Mouse (Mus musculus) forebrain, embryonic 14.5 days (tissue): Measurements from ENCODE around the gene Cdk5r1. TPM values are rescaled to one million over a fixed set of nuclear protein-coding genes. Genes with fewer than 3 reads are reported as not detected.
A peak's percentile ranks its signal among the peaks of the same experiment; 100 is the strongest.

Experiments used
- ATAC-seq: fragments of 200-750 bp; cut with Nextera tagmentation; 2 replicates; pipeline ENCODE4 v1.8.0; 2017; ENCODE audit warnings: mild to moderate bottlenecking, moderate library complexity
- DNase-seq: peaks from one replicate; pipeline ENCODE4 v3.0.0-alpha.2; 2015; ENCODE audit warnings: low spot score
- H3K27ac ChIP-seq: fragments of 300-500 bp; sonication (generic); 2 replicates; pipeline ENCODE4 v1.5.1; 2014; ENCODE audit warnings: low read depth, mild to moderate bottlenecking, control low read depth, low read length, moderate library complexity
- H3K27me3 ChIP-seq: fragments of 300-500 bp; sonication (generic); replicated peaks from 2 replicates; pipeline ENCODE4 v1.6.1; 2014; ENCODE audit warnings: low read length, control low read depth, mixed read lengths; ENCODE audit not compliant: control insufficient read depth, insufficient read depth
- H3K36me3 ChIP-seq: fragments of 300-500 bp; sonication (generic); 2 replicates; pipeline ENCODE4 v1.6.1; 2014; ENCODE audit warnings: low read length, control low read depth; ENCODE audit not compliant: control insufficient read depth, insufficient read depth
- H3K4me1 ChIP-seq: fragments of 300-500 bp; sonication (generic); 2 replicates; pipeline ENCODE4 v1.6.1; 2014; ENCODE audit warnings: antibody characterized with exemption, low read length, control low read depth; ENCODE audit not compliant: control insufficient read depth, insufficient read depth
- H3K4me2 ChIP-seq: fragments of 300-500 bp; sonication (generic); 2 replicates; pipeline ENCODE4 v1.6.1; 2014; ENCODE audit warnings: mild to moderate bottlenecking, control low read depth, low read length
- H3K4me3 ChIP-seq: fragments of 300-500 bp; sonication (generic); 2 replicates; pipeline ENCODE4 v1.5.1; 2014; ENCODE audit warnings: low read depth, low read length, control low read depth
- H3K9ac ChIP-seq: fragments of 300-500 bp; sonication (generic); 2 replicates; pipeline ENCODE4 v1.6.1; 2014; ENCODE audit warnings: mild to moderate bottlenecking, low read length, control low read depth, moderate library complexity
- H3K9me3 ChIP-seq: fragments of 300-500 bp; sonication (generic); replicated peaks from 2 replicates; pipeline ENCODE4 v1.6.1; 2016; ENCODE audit warnings: low read length, control low read depth, mixed read lengths; ENCODE audit not compliant: control insufficient read depth
- WGBS: fragments of 180-500 bp; shearing (Covaris S2); extraction: QIAGEN DNeasy Blood & Tissue Kit; methylation state at CpG from one replicate; pipeline ENCODE4 v1.1.7; 2014; 5-methylcytosine and 5-hydroxymethylcytosine counted together
- polyA plus RNA-seq: library from polyadenylated mRNA; unstranded; fragments of >200 nt; fragmentation: Nextera tagmentation; extraction: Ambion mirVana; gene quantifications from 2 replicates; pipeline ENCODE4 v1.2.1, GENCODE M21; 2014

Cdk5r1 gene
- 85.8 and 91.8 TPM in 2 replicates for polyA plus RNA-seq

GRCm38 (mm10) chr11:80476222-80477189 is at the start of gene Cdk5r1:
TSS of gene Cdk5r1 (plus strand) at chr11:80477023.
- no peaks in the 10 kb centered on the region for H3K9me3 ChIP-seq
- WGBS, result 1% methylated on average over 49 of the region's 116 CpGs
- peaks cover 56% of the 10 kb centered on the region for H3K36me3 ChIP-seq
- DNase-seq, result peak; percentile 97
- ATAC-seq, result peak; percentile 91
- peaks cover 23% of the 10 kb centered on the region for H3K4me1 ChIP-seq
- H3K4me2 ChIP-seq, result peak within 1 kb of the TSS; percentile 82
- H3K27ac ChIP-seq, result peak within 1 kb of the TSS; percentile 99
- peak within 1 kb of the TSS; percentile 99 for H3K9ac ChIP-seq
- H3K4me3 ChIP-seq, result peak within 1 kb of the TSS; percentile 89
- no peaks in the 10 kb centered on the region for H3K27me3 ChIP-seq

GRCm38 (mm10) chr11:80428381-80429008 is 48.3 kb upstream of the Cdk5r1 start, which contains the start of gene Psmd11:
TSS of gene Psmd11 (plus strand) at chr11:80428615.
- Histone ChIP-seq H3K27me3 (no peaks in the 10 kb centered on the region), H3K9ac (peak within 1 kb of the TSS; percentile 85), H3K4me2 (peak within 1 kb of the TSS; percentile 90), H3K27ac (peak within 1 kb of the TSS; percentile 81), H3K4me3 (peak within 1 kb of the TSS; percentile 96), H3K9me3 (no peaks in the 10 kb centered on the region), H3K4me1 (peaks cover 8% of the 10 kb centered on the region), H3K36me3 (peaks cover 18% of the 10 kb centered on the region)
- under 1% methylated on average over 57 of the region's 58 CpGs for WGBS
- peak; percentile 99 for DNase-seq
- peak; percentile 100 for ATAC-seq

DNA sequence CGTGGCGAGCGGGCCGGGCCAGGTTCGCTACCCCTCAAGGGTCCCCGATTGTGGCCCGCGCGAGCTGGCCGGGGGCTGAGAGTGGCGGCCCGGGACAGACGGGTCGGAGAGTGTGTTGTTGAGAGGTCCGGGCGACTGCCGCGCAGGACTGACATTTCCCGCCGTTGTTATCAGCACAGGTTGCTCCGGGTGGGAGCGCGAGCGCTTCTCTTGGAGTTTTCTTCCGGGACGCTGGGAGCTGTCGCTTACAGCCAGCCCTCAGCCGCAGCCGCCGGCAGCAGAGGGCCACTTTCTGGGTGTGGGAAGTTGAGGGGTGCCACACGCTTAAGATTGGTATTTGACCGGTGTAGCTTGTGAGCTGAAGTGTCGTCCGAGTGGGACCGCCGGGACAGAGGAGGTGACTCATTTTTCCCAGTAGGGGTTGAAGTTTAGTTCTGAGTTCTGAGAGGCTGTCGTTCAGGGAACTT is 47.8 kb upstream of the Cdk5r1 start:
- peak; percentile 30 for DNase-seq
- under 1% methylated on average over 37 of the region's 37 CpGs for WGBS
- Histone ChIP-seq H3K4me2 (peak overlapping the region; percentile 90), H3K27me3 (no peaks in the 10 kb centered on the region), H3K27ac (peak overlapping the region; percentile 81), H3K9me3 (no peaks in the 10 kb centered on the region), H3K4me3 (peak overlapping the region; percentile 96), H3K36me3 (peaks cover 20% of the 10 kb centered on the region), H3K4me1 (peaks cover 8% of the 10 kb centered on the region), H3K9ac (peak overlapping the region; percentile 85)
- no peak for ATAC-seq

DNA sequence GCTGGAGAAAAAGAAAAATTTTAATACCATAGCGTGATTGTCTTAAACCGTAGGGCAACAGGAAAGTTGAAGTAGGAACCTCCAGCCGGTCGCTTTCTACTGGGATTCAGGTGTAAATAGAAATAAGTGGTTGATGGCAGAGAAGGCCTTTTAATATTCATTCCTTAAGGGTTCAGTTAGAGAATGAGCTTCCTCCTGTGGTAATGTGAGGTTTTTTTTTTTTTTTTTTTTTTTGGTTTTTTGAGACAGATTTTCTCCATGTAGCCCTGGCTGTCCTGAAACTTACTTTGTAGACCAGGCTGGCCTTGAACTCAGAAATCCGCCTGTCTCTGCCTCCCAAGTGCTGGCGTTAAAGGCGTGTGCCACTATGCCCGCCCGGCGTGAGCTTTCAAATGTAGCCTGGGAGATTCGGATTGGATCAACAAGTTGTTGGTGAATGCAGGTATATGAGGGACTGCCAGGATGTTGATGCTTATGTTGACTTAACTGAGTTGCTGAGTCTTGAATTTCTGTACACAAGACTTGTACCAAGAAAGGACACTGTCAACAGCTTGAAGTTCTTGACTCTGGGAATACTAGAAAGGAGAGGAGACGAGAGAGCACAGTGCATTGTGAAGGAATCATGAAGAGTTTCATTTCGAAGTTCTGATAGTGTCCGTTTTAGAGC is 47.2 kb upstream of the Cdk5r1 start:
- WGBS, result 63% methylated on average over 14 of the region's 14 CpGs
- DNase-seq, result no peak
- H3K9me3 ChIP-seq, result no peaks in the 10 kb centered on the region
- H3K27me3 ChIP-seq, result no peaks in the 10 kb centered on the region
- H3K4me1 ChIP-seq, result peaks cover 8% of the 10 kb centered on the region
- H3K4me2 ChIP-seq, result peak overlapping the region; percentile 90
- peak overlapping the region; percentile 85 for H3K9ac ChIP-seq
- ATAC-seq, result no peak
- H3K27ac ChIP-seq, result no peak overlapping the region
- H3K36me3 ChIP-seq, result peaks cover 24% of the 10 kb centered on the region
- H3K4me3 ChIP-seq, result peak overlapping the region; percentile 96

GRCm38 (mm10) chr11:80430366-80430910 is 46.4 kb upstream of the Cdk5r1 start:
- no peaks in the 10 kb centered on the region for H3K9me3 ChIP-seq
- no peak for ATAC-seq
- DNase-seq, result no peak
- WGBS, result 93% methylated on average over 3 of the region's 3 CpGs
- H3K27ac ChIP-seq, result no peak overlapping the region
- H3K4me2 ChIP-seq, result no peak overlapping the region
- H3K4me3 ChIP-seq, result no peak overlapping the region
- peaks cover 30% of the 10 kb centered on the region for H3K36me3 ChIP-seq
- no peak overlapping the region for H3K9ac ChIP-seq
- H3K27me3 ChIP-seq, result no peaks in the 10 kb centered on the region
- H3K4me1 ChIP-seq, result peaks cover 8% of the 10 kb centered on the region

DNA sequence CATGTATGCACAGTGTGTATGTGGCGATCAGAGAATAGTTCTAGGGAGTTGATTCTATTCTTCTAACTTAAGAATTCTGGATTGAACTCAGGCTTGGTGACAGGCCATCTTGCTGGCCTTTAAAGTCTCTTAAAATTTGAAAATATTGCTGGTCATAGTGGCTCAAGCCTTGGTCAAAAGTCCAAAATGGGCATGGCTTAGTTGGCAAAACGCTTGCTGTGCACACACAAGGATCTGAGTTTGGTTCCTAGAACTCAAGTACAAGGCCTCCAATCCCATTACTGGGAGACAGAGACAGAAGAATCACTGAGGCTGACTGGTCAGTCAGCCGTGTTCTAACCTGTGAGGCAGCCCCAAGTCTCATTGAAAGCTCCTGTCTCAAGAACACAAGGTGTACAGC is 29.9 kb upstream of the Cdk5r1 start:
- ATAC-seq, result no peak
- no peaks in the 10 kb centered on the region for H3K4me1 ChIP-seq
- no peak overlapping the region for H3K4me2 ChIP-seq
- H3K27me3 ChIP-seq, result no peaks in the 10 kb centered on the region
- WGBS, result 93% methylated on average over 3 of the region's 3 CpGs
- H3K9me3 ChIP-seq, result no peaks in the 10 kb centered on the region
- H3K27ac ChIP-seq, result no peak overlapping the region
- no peak overlapping the region for H3K4me3 ChIP-seq
- DNase-seq, result no peak
- peaks cover 60% of the 10 kb centered on the region for H3K36me3 ChIP-seq
- H3K9ac ChIP-seq, result no peak overlapping the region

DNA sequence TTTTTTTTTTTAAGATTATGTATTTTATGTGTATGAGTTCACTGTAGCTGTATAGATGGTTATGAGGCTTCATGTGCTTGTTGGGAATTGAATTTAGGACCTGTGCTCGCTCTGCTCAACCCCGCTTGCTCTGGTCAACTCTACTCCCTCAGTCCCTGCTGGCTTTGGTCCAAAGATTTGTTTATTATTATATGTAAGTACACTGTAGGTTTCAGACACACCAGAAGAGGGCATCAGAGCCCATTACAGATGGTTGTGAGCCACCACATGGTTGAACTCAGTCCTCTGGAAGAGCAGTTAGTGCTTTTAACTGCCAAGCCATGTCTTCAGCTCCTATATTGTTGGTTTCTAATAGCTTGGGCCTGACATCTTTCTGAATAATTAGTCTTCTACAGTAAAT is 27.0 kb upstream of the Cdk5r1 start:
- no peak overlapping the region for H3K27ac ChIP-seq
- DNase-seq, result no peak
- ATAC-seq, result no peak
- H3K9me3 ChIP-seq, result no peaks in the 10 kb centered on the region
- H3K4me1 ChIP-seq, result no peaks in the 10 kb centered on the region
- WGBS, result 94% methylated on average over 2 of the region's 2 CpGs
- no peaks in the 10 kb centered on the region for H3K27me3 ChIP-seq
- no peak overlapping the region for H3K4me2 ChIP-seq
- no peak overlapping the region for H3K9ac ChIP-seq
- peaks cover 61% of the 10 kb centered on the region for H3K36me3 ChIP-seq
- no peak overlapping the region for H3K4me3 ChIP-seq

GRCm38 (mm10) chr11:80452242-80452641 is 24.6 kb upstream of the Cdk5r1 start:
- DNase-seq (no peak), ATAC-seq (no peak)
- Histone ChIP-seq H3K4me2 (no peak overlapping the region), H3K4me1 (no peaks in the 10 kb centered on the region), H3K9me3 (no peaks in the 10 kb centered on the region), H3K27ac (no peak overlapping the region), H3K4me3 (no peak overlapping the region), H3K36me3 (peaks cover 61% of the 10 kb centered on the region), H3K27me3 (no peaks in the 10 kb centered on the region), H3K9ac (no peak overlapping the region)
- 95% methylated on average over 3 of the region's 3 CpGs for WGBS
